Mouse (Mus musculus): ENCODE results near the gene Moxd1. TPM values are rescaled to one million over a fixed set of nuclear protein-coding genes. Genes with fewer than 3 reads are reported as not detected.

Gene Moxd1
- not detected for polyA plus RNA-seq (2017; shearing (Covaris generic))

GRCm38 (mm10) chr10:24223449-24224143 is at the start of gene Moxd1:
Gene Moxd1 (plus strand): TSS chr10:24223517.

Other genes with a start within 250 kb of the Moxd1 start
- gene Taar6, start 237.9 kb upstream of the Moxd1 start, polyA plus RNA-seq (2017; shearing (Covaris generic)) = not detected
- not detected for gene Taar7a, start 230.0 kb upstream of the Moxd1 start, polyA plus RNA-seq (2017; shearing (Covaris generic))
- gene Taar7b, start 223.6 kb upstream of the Moxd1 start, polyA plus RNA-seq (2017; shearing (Covaris generic)) = not detected
- not detected for gene Taar7d, start 196.3 kb upstream of the Moxd1 start, polyA plus RNA-seq (2017; shearing (Covaris generic))
- gene Taar7e, start 185.9 kb upstream of the Moxd1 start, polyA plus RNA-seq (2017; shearing (Covaris generic)) = not detected
- not detected for gene Taar7f, start 174.0 kb upstream of the Moxd1 start, polyA plus RNA-seq (2017; shearing (Covaris generic))
- gene Taar8a, start 147.0 kb upstream of the Moxd1 start, polyA plus RNA-seq (2017; shearing (Covaris generic)) = not detected
- gene Taar8b, start 131.2 kb upstream of the Moxd1 start, polyA plus RNA-seq (2017; shearing (Covaris generic)) = not detected
- gene Taar8c, start 121.6 kb upstream of the Moxd1 start, polyA plus RNA-seq (2017; shearing (Covaris generic)) = not detected
- not detected for gene Taar9, start 114.0 kb upstream of the Moxd1 start, polyA plus RNA-seq (2017; shearing (Covaris generic))
- 45.4 TPM for gene Stx7, start 74.2 kb upstream of the Moxd1 start, polyA plus RNA-seq (2017; shearing (Covaris generic))